Mouse (Mus musculus) C2C12 (cell line): ENCODE data around the gene Nop9. TPM values are rescaled to one million over a fixed set of nuclear protein-coding genes. Genes with fewer than 3 reads are reported as not detected.

Source experiments
- H3K27me3 ChIP-seq: one replicate; pipeline ENCODE4 v1.6.1; 2011; ENCODE audit not compliant: control insufficient read depth, insufficient read depth, insufficient read length
- H3K36me3 ChIP-seq: one replicate; pipeline ENCODE4 v1.6.1; 2011; ENCODE audit not compliant: control insufficient read depth, insufficient read depth
- H3K4me3 ChIP-seq: one replicate; pipeline ENCODE4 v1.5.1; 2011; ENCODE audit warnings: mild to moderate bottlenecking, control low read depth; ENCODE audit not compliant: poor library complexity, insufficient read depth, severe bottlenecking
- H3K79me2 ChIP-seq: one replicate; pipeline ENCODE4 v1.6.1; 2011; ENCODE audit not compliant: control insufficient read depth, insufficient read depth
- H3K79me3 ChIP-seq: one replicate; pipeline ENCODE4 v1.6.1; 2011; ENCODE audit warnings: low read depth, control low read depth
- H3ac ChIP-seq: one replicate; pipeline ENCODE3; 2011; ENCODE audit warnings: low read depth; ENCODE audit not compliant: control insufficient read depth, insufficient read length
- CEBPB ChIP-seq: IDR thresholded peaks from one replicate; pipeline ENCODE4 v1.6.1; 2011; ENCODE audit warnings: low read depth, mild to moderate bottlenecking, control low read depth, moderate library complexity
- CTCF ChIP-seq: IDR thresholded peaks from one replicate; pipeline ENCODE4 v1.5.1; 2011; ENCODE audit not compliant: control insufficient read depth, insufficient read depth, insufficient read length
- FOSL1 ChIP-seq: IDR thresholded peaks from one replicate; pipeline ENCODE4 v1.8.0; 2011; ENCODE audit warnings: mild to moderate bottlenecking, low read length; ENCODE audit not compliant: poor library complexity, insufficient read depth, severe bottlenecking
- MAX ChIP-seq: IDR thresholded peaks from one replicate; pipeline ENCODE4 v1.6.1; 2011; ENCODE audit warnings: mild to moderate bottlenecking, control low read depth
- MYOD1 ChIP-seq: IDR thresholded peaks from one replicate; pipeline ENCODE4 v1.6.1; 2011; ENCODE audit warnings: low read depth; ENCODE audit not compliant: control insufficient read depth, insufficient read length
- MYOG ChIP-seq: IDR thresholded peaks from one replicate; pipeline ENCODE4 v1.6.1; 2011; ENCODE audit not compliant: control insufficient read depth, insufficient read length; ENCODE audit errors: extremely low read depth
- USF1 ChIP-seq: IDR thresholded peaks from one replicate; pipeline ENCODE4 v1.6.1; 2011; ENCODE audit warnings: low read depth, mild to moderate bottlenecking, control low read depth, moderate library complexity
- polyA plus RNA-seq: library from polyadenylated mRNA; unstranded; fragments of >200 nt; fragmentation: generic; extraction: Trizol; gene quantifications from one replicate; pipeline ENCODE4 v1.2.1, GENCODE M21; 2012; ENCODE audit warnings: missing spikeins

Gene Nop9
- polyA plus RNA-seq, 1 experiment = 38.6 TPM

GRCm38 (mm10) chr14:55793946-55794345, 48.5 kb downstream of the Nop9 start:
- Histone ChIP-seq H3K79me3 (no peaks in the 10 kb centered on the region), H3K27me3 (no peaks in the 10 kb centered on the region), H3K4me3 (no peak overlapping the region), H3K36me3 (no peaks in the 10 kb centered on the region), H3K79me2 (no peaks in the 10 kb centered on the region), H3ac (no peak overlapping the region)
- TF ChIP-seq CEBPB (no peak), FOSL1 (no peak), CTCF (no peak), MAX (no peak), USF1 (no peak), MYOG (no peak), MYOD1 (no peak)

GRCm38 (mm10) chr14:55795380-55796163, 50.1 kb downstream of the Nop9 start:
- Histone ChIP-seq H3K27me3 (no peaks in the 10 kb centered on the region), H3K79me3 (no peaks in the 10 kb centered on the region), H3K36me3 (no peaks in the 10 kb centered on the region), H3K4me3 (no peak overlapping the region), H3ac (no peak overlapping the region), H3K79me2 (no peaks in the 10 kb centered on the region)
- TF ChIP-seq CEBPB = no peak
- no peak for TF ChIP-seq USF1
- TF ChIP-seq MAX = no peak
- peak; percentile 78 for TF ChIP-seq MYOD1
- no peak for TF ChIP-seq CTCF
- no peak for TF ChIP-seq MYOG

Other genes with a start within 250 kb of the Nop9 start
- gene Cpne6, start 235.2 kb upstream of the Nop9 start, polyA plus RNA-seq = not detected
- gene Nrl, start 220.7 kb upstream of the Nop9 start, polyA plus RNA-seq = not detected
- gene Pck2, start 205.4 kb upstream of the Nop9 start, polyA plus RNA-seq = 87.9 TPM
- 15.8 TPM for gene Dcaf11, start 185.7 kb upstream of the Nop9 start, polyA plus RNA-seq
- 0.16 TPM for gene A730061H03Rik, start 185.3 kb upstream of the Nop9 start, polyA plus RNA-seq
- gene Fitm1, start 170.1 kb upstream of the Nop9 start, polyA plus RNA-seq = 0.40 TPM
- gene Psme1, start 167.6 kb upstream of the Nop9 start, polyA plus RNA-seq = 63.7 TPM
- 7.5 TPM for gene Emc9, start 160.4 kb upstream of the Nop9 start, polyA plus RNA-seq
- 110 TPM for gene Psme2, start 154.6 kb upstream of the Nop9 start, polyA plus RNA-seq
- gene Rnf31, start 154.0 kb upstream of the Nop9 start, polyA plus RNA-seq = 9.4 TPM
- gene Irf9, start 142.1 kb upstream of the Nop9 start, polyA plus RNA-seq = 3.3 TPM
- not detected for gene Rec8, start 127.7 kb upstream of the Nop9 start, polyA plus RNA-seq
- 113 TPM for gene Ipo4, start 109.7 kb upstream of the Nop9 start, polyA plus RNA-seq
- gene Gm49378, start 107.8 kb upstream of the Nop9 start, polyA plus RNA-seq = 0.13 TPM
- gene Tm9sf1, start 101.9 kb upstream of the Nop9 start, polyA plus RNA-seq = 72.9 TPM
- gene Tssk4, start 95.5 kb upstream of the Nop9 start, polyA plus RNA-seq = 0.43 TPM
- 16.5 TPM for gene Mdp1, start 85.2 kb upstream of the Nop9 start, polyA plus RNA-seq
- 23.8 TPM for gene Gmpr2, start 73.8 kb upstream of the Nop9 start, polyA plus RNA-seq
- 478 TPM for gene Nedd8, start 73.6 kb upstream of the Nop9 start, polyA plus RNA-seq
- 24.4 TPM for gene Tinf2, start 63.9 kb upstream of the Nop9 start, polyA plus RNA-seq
- 0.07 TPM for gene Tgm1, start 31.8 kb upstream of the Nop9 start, polyA plus RNA-seq
- gene Rabggta, start 23.4 kb upstream of the Nop9 start, polyA plus RNA-seq = 11.9 TPM
- gene Dhrs1, start within 50 bp of the Nop9 start, polyA plus RNA-seq = 63.7 TPM
- gene Cideb, start 12.8 kb downstream of the Nop9 start, polyA plus RNA-seq = 0.05 TPM
- 0.09 TPM for gene Ltb4r2, start 15.7 kb downstream of the Nop9 start, polyA plus RNA-seq
- 0.05 TPM for gene Ltb4r1, start 20.3 kb downstream of the Nop9 start, polyA plus RNA-seq
- 0.02 TPM for gene Adcy4, start 38.4 kb downstream of the Nop9 start, polyA plus RNA-seq
- gene Ripk3, start 43.2 kb downstream of the Nop9 start, polyA plus RNA-seq = 0.55 TPM
- 1.2 TPM for gene Nfatc4, start 77.5 kb downstream of the Nop9 start, polyA plus RNA-seq
- gene Nynrin, start 108.3 kb downstream of the Nop9 start, polyA plus RNA-seq = 0.13 TPM
- 0.05 TPM for gene Cbln3, start 138.7 kb downstream of the Nop9 start, polyA plus RNA-seq
- 3.6 TPM for gene Khnyn, start 139.3 kb downstream of the Nop9 start, polyA plus RNA-seq
- 4.7 TPM for gene Sdr39u1, start 154.6 kb downstream of the Nop9 start, polyA plus RNA-seq
- gene Cma1, start 199.0 kb downstream of the Nop9 start, polyA plus RNA-seq = 0.90 TPM
- not detected for gene Cma2, start 205.3 kb downstream of the Nop9 start, polyA plus RNA-seq